Mouse (Mus musculus) cortical plate, adult 2 months (tissue): Measurements from ENCODE around the gene H2-T24.
"Not testable (repeated sequence)": the region's sequence is repeated elsewhere in the genome, so short reads cannot be mapped to it uniquely, and the experiment has no call there.

Experiments used
- CTCF ChIP-seq: fragments of 200-500 bp; IDR thresholded peaks from 2 replicates; pipeline ENCODE4 v1.5.1; 2011; ENCODE audit warnings: mild to moderate bottlenecking, control low read depth, low read length; ENCODE audit not compliant: insufficient read depth; ENCODE audit errors: extremely low read depth
- POLR2A ChIP-seq: fragments of 200-500 bp; IDR thresholded peaks from 2 replicates; pipeline ENCODE4 v1.6.1; 2011; ENCODE audit warnings: mild to moderate bottlenecking, low read length, control low read depth; ENCODE audit not compliant: insufficient read depth; ENCODE audit errors: extremely low read depth

GRCm38 (mm10) chr17:36030703-36031582 is 10.6 kb upstream of the H2-T24 start:
- not testable (repeated sequence) for TF ChIP-seq CTCF, POLR2A
